Mouse (Mus musculus): ENCODE measurements around the gene 4921504E06Rik.

DNA sequence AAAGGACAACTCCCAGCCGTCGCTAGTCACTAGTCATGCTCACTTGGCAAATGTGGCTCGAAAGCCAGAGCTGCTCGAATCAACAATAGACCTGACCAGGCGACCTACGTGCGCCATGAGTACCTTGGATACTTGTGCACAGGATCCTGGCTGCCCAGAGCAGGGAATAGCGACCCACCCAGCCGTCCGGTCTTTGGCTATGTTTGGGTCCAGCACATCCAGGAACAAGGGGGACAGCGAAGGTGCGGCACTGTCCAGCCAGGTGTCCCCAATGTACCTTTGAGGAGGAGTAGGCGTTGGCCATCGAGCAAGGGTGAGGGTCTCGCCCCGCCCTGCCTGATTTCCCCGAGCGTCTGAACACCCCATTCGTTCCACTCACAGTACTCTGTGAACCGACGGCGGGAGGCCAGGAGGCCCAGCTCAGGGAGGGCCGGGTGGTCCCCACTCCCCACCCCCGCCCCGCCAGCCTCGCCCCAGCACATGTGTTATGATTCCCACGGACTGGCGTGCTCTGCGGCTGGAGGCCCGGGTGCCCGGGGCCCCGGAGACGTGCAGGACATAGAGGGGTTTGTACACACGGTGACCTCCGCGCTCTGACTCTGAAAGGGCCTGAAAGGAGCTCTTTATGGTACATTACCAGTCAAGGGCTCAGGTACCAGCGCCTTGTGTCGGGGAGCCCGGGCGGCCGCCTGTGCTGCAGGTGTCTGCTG is 121.9 kb downstream of the 4921504E06Rik start:
- no peak for TF ChIP-seq POLR2A (IDR thresholded peaks at IDR 0.05; ENCODE audit: borderline replicate concordance, extremely low read depth, insufficient read depth, insufficient read length, poor library complexity, severe bottlenecking)
- no peak for TF ChIP-seq CTCF (IDR thresholded peaks at IDR 0.05; ENCODE audit: borderline replicate concordance, extremely low read depth, insufficient read depth, insufficient read length)
